Mouse (Mus musculus): ENCODE data around the gene Pou4f2. TPM values are rescaled to one million over a fixed set of nuclear protein-coding genes. Genes with fewer than 3 reads are reported as not detected.

The Pou4f2 gene
- 0.04 TPM in 2 replicates for polyA plus RNA-seq (2012; rRNA removed)

DNA sequence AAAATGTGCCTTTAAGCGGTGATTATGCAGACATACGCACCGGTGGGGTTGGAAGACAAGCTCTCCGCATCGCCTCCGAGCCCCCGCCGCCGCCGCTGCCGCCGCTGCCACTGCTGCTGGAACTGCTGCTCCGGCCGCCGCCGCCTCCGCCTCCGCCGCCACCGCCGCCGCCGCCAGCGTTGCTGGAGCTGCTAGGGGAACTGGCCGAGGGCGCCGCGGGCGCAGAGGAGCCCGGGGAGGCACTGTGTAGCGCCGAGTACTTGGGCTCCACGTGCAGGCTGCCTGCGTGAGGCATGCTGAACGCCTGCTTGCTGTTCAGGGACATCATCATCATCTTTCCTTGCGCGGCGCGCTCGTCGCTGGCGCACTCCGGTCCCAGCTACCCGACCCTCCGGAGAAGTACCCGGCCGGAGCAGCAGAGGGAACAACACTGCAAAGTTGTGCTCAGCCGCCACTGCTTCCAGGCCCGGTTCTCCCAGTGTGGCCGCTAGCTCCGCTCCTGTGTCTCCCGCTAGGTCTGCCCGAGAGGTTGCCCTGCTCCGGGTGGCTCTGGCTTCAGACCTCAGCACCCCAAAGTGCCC is at the start of gene Pou4f2:
Pou4f2 (minus strand) TSS at position 575 of the 581 bp plus-strand sequence.
- H3K27ac ChIP-seq (ENCODE audit: control insufficient read depth, insufficient read depth, low read depth, low read length), result no peak within 1 kb of the TSS

DNA sequence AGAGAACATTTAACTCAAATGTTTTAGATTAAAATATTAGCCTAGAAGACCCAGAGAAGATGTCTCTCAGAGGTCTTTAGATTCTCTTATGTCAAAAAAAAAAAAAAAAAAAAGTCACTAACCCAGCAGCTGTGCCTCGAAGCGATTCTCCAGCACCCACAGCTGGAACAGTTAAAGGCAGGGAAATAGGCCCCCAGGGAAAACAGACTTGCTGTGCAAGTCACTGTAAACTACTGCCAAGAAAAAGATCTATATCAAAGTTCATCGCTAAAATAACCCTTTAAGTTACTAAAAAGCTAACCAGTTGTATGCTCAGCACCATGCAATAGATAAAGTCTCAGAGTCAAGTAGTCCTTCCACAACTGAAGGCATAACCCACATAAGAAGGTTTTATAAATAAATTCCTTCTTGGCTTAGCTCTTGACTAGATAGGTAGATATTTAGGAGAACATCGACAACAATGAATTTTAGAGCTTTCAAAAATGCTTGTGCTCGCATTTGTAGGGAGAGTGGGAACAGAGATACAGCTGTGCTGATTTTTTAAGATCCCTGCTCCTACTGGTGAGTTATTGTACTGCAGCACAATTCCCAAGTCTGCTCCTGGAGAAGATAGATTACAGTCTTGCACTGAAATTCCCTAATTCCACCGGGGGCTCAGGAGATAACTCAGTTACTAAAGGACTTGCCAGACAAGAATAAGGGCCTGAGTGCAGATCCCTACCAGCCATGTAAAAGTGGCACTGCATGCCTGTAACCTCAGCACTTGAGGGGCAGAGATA is 40.8 kb upstream of the Pou4f2 start:
- Histone ChIP-seq H3K4me3 (ENCODE audit: control insufficient read depth, low read depth, low read length) (no peak overlapping the region), H3K27ac (ENCODE audit: control insufficient read depth, insufficient read depth, low read depth, low read length) (no peak overlapping the region), H3K27me3 (ENCODE audit: control insufficient read depth, insufficient read depth, low read length) (no peaks in the 10 kb centered on the region), H3K4me1 (ENCODE audit: control insufficient read depth, insufficient read depth, low read length) (no peaks in the 10 kb centered on the region), H3K36me3 (ENCODE audit: control insufficient read depth, insufficient read depth, low read length) (no peaks in the 10 kb centered on the region)
- TF ChIP-seq POLR2A (IDR thresholded peaks at IDR 0.05; ENCODE audit: control insufficient read depth, low read depth, low read length) (no peak), CTCF (IDR thresholded peaks at IDR 0.05; ENCODE audit: control insufficient read depth, insufficient read depth, insufficient replicate concordance, low read depth, low read length) (no peak)

More for the DNA sequence above, at the start of gene Pou4f2:
- Histone ChIP-seq H3K4me3 (ENCODE audit: control insufficient read depth, low read depth, low read length) (peak within 1 kb of the TSS; percentile 2), H3K36me3 (ENCODE audit: control insufficient read depth, insufficient read depth, low read length) (no peaks in the 10 kb centered on the region), H3K4me1 (ENCODE audit: control insufficient read depth, insufficient read depth, low read length) (peaks cover 20% of the 10 kb centered on the region), H3K27me3 (ENCODE audit: control insufficient read depth, insufficient read depth, low read length) (no peaks in the 10 kb centered on the region; the same call in 1 of the 2 replicates)
- TF ChIP-seq CTCF (IDR thresholded peaks at IDR 0.05; ENCODE audit: control insufficient read depth, insufficient read depth, insufficient replicate concordance, low read depth, low read length), result no peak
- TF ChIP-seq POLR2A (IDR thresholded peaks at IDR 0.05; ENCODE audit: control insufficient read depth, low read depth, low read length), result no peak

DNA sequence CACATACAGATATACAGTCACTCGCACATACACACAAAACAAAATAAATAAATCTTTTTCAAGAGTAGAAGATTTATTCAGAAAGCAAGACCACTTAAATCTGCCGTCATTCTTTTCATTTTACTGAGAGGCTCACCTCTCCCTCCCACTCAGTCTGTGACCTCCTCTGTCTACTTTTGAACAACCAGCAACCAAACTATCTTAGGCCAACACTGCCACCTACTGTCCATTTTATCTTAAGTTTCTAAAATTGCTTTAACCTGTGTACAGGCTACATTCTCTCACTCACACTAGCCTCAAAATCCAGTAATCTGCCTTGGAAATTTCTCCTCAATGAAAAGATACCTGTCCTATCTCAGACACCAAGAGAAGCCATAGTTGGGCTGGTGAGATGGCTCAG is 31.4 kb upstream of the Pou4f2 start:
- no peak overlapping the region for H3K27ac ChIP-seq (ENCODE audit: control insufficient read depth, insufficient read depth, low read depth, low read length)
- H3K4me3 ChIP-seq (ENCODE audit: control insufficient read depth, low read depth, low read length), result no peak overlapping the region
- TF ChIP-seq POLR2A (IDR thresholded peaks at IDR 0.05; ENCODE audit: control insufficient read depth, low read depth, low read length) (no peak), CTCF (IDR thresholded peaks at IDR 0.05; ENCODE audit: control insufficient read depth, insufficient read depth, insufficient replicate concordance, low read depth, low read length) (no peak)
- H3K27me3 ChIP-seq (ENCODE audit: control insufficient read depth, insufficient read depth, low read length), result no peaks in the 10 kb centered on the region
- no peaks in the 10 kb centered on the region for H3K36me3 ChIP-seq (ENCODE audit: control insufficient read depth, insufficient read depth, low read length)
- H3K4me1 ChIP-seq (ENCODE audit: control insufficient read depth, insufficient read depth, low read length), result no peaks in the 10 kb centered on the region

DNA sequence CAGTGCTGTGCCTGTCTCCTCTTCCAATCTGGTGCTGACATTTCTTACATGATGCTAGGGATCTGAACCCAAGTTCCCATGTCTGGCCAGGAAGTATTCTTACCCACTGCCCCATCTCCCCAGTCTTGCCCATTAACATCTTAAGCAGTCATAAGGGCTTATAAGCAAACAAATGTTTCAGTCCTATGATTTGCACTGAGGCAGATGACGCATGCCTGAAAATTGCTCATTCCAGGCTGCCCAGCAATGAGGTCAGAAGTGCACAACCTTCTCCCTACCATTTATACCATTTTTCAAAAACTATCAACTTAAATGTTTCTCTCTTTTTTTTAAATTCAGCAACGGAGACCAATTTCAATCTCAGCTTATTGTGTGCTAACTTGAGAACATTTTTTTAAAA is 27.5 kb upstream of the Pou4f2 start:
- TF ChIP-seq POLR2A (IDR thresholded peaks at IDR 0.05; ENCODE audit: control insufficient read depth, low read depth, low read length), result no peak
- no peak for TF ChIP-seq CTCF (IDR thresholded peaks at IDR 0.05; ENCODE audit: control insufficient read depth, insufficient read depth, insufficient replicate concordance, low read depth, low read length)
- Histone ChIP-seq H3K4me1 (ENCODE audit: control insufficient read depth, insufficient read depth, low read length) (no peaks in the 10 kb centered on the region), H3K36me3 (ENCODE audit: control insufficient read depth, insufficient read depth, low read length) (no peaks in the 10 kb centered on the region)

DNA sequence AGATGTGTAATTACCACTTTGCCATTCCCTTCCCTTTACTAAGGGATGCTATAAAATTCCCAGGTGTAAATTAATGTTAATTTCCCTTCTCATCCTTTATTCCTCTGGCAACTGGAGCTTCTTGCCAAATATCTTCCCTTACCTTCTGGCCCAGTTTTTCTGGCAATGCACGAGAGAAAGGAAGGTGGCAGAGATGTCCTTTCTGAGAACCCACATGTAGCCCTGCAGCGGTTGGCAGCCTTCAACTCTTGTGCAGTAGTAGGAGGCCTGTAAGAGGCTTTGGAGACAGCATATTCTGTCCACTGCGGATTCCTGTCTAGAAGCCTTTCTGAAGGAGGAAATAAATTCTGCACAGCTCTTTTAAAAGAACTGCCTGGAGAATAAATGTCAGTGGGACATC is 20.0 kb upstream of the Pou4f2 start:
- Histone ChIP-seq H3K36me3 (ENCODE audit: control insufficient read depth, insufficient read depth, low read length) (no peaks in the 10 kb centered on the region), H3K4me1 (ENCODE audit: control insufficient read depth, insufficient read depth, low read length) (no peaks in the 10 kb centered on the region), H3K27ac (ENCODE audit: control insufficient read depth, insufficient read depth, low read depth, low read length) (no peak overlapping the region), H3K4me3 (ENCODE audit: control insufficient read depth, low read depth, low read length) (no peak overlapping the region), H3K27me3 (ENCODE audit: control insufficient read depth, insufficient read depth, low read length) (no peaks in the 10 kb centered on the region)
- TF ChIP-seq POLR2A (IDR thresholded peaks at IDR 0.05; ENCODE audit: control insufficient read depth, low read depth, low read length) (no peak), CTCF (IDR thresholded peaks at IDR 0.05; ENCODE audit: control insufficient read depth, insufficient read depth, insufficient replicate concordance, low read depth, low read length) (no peak)

More for the DNA sequence above, 27.5 kb upstream of the Pou4f2 start:
- H3K27ac ChIP-seq (ENCODE audit: control insufficient read depth, insufficient read depth, low read depth, low read length), result no peak overlapping the region
- H3K27me3 ChIP-seq (ENCODE audit: control insufficient read depth, insufficient read depth, low read length), result no peaks in the 10 kb centered on the region
- no peak overlapping the region for H3K4me3 ChIP-seq (ENCODE audit: control insufficient read depth, low read depth, low read length)

DNA sequence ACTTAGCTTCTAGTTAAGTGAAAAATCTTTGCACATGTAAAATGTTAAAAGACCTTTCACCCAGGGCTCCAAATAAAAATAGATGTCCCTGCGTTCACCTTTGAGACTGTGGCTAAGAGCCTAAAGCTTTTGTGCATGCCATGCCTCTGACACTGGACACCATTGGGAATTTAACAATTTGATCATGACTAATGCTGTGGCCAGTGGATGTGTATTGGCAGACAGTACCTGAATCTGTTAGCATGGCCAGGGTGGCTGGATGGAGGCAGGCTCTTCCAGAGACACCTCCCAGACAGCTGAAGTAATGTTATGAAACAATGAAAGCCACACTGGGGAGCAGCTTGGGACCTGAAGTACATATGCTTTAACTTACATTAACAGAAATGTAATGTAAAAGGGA is 6.3 kb upstream of the Pou4f2 start:
- Histone ChIP-seq H3K4me3 (ENCODE audit: control insufficient read depth, low read depth, low read length) (no peak overlapping the region), H3K27ac (ENCODE audit: control insufficient read depth, insufficient read depth, low read depth, low read length) (no peak overlapping the region), H3K4me1 (ENCODE audit: control insufficient read depth, insufficient read depth, low read length) (peaks cover 2% of the 10 kb centered on the region), H3K27me3 (ENCODE audit: control insufficient read depth, insufficient read depth, low read length) (no peaks in the 10 kb centered on the region), H3K36me3 (ENCODE audit: control insufficient read depth, insufficient read depth, low read length) (no peaks in the 10 kb centered on the region)
- TF ChIP-seq CTCF (IDR thresholded peaks at IDR 0.05; ENCODE audit: control insufficient read depth, insufficient read depth, insufficient replicate concordance, low read depth, low read length) (no peak), POLR2A (IDR thresholded peaks at IDR 0.05; ENCODE audit: control insufficient read depth, low read depth, low read length) (no peak)

DNA sequence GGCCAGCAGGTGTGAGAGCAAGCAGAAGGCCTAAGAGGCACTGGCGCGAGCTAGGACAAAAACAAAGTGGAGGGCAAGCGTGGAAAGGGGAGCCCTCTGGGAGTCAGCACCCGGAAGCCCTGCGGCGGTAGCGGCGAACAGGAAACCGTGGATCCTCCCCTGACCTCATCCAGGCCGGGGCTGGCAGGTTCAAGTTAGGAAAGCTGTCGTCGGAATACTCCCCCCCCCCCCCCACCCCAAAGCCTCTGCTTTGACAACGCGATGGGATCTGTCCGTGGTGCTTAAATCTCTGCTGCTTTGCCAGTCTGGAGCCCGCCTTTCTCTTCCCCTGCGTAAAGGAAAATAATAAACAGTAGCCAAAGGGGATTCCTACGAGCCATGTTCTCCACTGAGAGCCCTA is 1.7 kb upstream of the Pou4f2 start:
- H3K4me3 ChIP-seq (ENCODE audit: control insufficient read depth, low read depth, low read length), result no peak overlapping the region

More for the DNA sequence above, 1.7 kb upstream of the Pou4f2 start:
- TF ChIP-seq CTCF (IDR thresholded peaks at IDR 0.05; ENCODE audit: control insufficient read depth, insufficient read depth, insufficient replicate concordance, low read depth, low read length), result no peak
- TF ChIP-seq POLR2A (IDR thresholded peaks at IDR 0.05; ENCODE audit: control insufficient read depth, low read depth, low read length), result no peak
- Histone ChIP-seq H3K36me3 (ENCODE audit: control insufficient read depth, insufficient read depth, low read length) (no peaks in the 10 kb centered on the region), H3K27ac (ENCODE audit: control insufficient read depth, insufficient read depth, low read depth, low read length) (no peak overlapping the region), H3K27me3 (ENCODE audit: control insufficient read depth, insufficient read depth, low read length) (no peaks in the 10 kb centered on the region; the same call in 1 of the 2 replicates), H3K4me1 (ENCODE audit: control insufficient read depth, insufficient read depth, low read length) (peaks cover 20% of the 10 kb centered on the region)

All from testis, adult 2 months (tissue).